Mouse (Mus musculus) liver, adult 10 weeks (tissue): ENCODE data around the gene Arhgef17. TPM values are rescaled to one million over a fixed set of nuclear protein-coding genes. Genes with fewer than 3 reads are reported as not detected.

ENCODE experiments used
- polyA plus RNA-seq: library from polyadenylated mRNA; stranded (reverse); fragments of 350-450 nt; fragmentation: Illumina TruSeq; extraction: RNeasy Lipid Tissue Mini Kit (QIAGEN cat#74804); gene quantifications from one replicate; pipeline ENCODE4 v1.2.3, GENCODE M21; 2014; ENCODE audit warnings: low read depth, low replicate concordance

The Arhgef17 gene
- 0.16 TPM for polyA plus RNA-seq

GRCm38 (mm10) chr7:100931926-100932480, at the start of gene Arhgef17:
Gene Arhgef17, minus strand, starts transcription at chr7:100932107.

DNA sequence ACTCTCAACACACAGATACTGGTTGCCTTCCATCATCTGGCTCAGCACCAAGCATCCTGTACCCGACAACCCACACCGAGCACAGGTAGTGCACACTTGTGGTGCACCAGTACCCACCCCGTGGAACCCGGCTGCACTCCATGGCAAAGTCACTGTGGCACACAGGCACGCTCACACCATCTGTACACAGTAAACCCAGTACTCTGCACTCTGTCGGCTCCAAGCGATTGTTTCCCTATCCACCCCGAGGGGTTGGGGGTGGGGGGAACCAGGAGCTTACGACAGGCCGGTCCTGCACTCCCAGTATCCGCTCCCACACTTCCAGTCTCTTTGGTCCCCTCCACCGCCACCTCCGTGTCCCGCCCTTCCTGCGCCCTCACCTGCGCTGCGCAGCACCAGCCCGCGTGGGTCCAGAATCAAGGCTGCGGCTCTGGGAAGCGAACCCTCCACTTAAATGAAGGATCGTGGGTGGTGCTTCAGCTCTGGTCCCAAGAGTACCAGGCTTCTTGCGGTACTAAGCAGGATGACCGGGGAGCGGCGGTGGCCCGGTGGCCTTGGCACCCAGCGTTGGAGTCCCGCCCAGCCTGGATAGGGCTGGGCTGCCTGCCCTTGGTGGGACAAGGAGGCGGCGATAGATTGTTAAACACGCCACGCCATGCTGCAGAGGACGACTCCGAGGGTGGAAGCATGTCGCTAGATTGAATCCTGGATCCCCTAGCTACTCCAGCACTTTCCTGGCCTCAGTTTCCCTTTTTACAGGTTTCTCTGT, 42.4 kb upstream of the Arhgef17 start, which contains the start of gene P2ry6:
P2ry6 (minus strand) TSS at position 515 of the 769 bp plus-strand sequence.

DNA sequence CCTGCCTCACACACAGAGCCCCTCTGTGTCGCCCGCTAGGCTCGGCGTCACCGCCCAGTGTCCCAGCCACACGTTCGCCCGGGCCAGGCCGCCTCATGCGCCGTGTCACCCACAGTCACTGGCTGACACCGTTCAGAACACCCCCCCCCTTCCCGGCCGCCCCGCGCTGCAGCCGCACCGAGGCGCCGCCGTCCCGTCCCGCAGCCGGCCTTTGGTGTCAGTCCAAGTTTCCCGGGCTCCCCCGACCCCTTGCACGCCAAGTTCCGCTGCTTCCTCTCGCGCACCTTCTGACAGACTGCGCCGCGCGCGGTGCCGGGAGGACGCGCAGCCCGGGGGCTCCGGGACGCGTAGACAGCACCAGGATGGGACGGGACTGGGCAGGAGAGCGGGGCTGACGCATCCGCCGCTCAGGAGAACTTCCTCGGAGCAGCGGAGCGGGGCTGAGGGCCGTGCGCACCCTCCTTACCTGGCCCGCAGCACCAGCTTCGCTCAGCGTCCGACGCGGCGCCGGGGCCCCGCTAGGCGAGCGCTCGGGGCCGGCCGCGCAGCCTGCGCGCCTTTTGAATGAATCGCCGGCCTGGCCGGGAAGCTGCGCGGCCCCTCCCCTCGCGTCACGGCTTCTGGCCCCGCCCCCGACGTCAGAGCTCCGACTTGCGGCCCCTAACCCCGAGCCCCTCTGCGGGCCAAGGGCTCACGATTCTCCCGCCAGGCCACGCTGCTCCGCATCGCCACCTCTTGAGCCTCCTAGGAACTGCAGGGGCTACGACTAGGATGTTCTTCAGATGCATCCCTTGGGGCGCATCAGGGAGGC, 68.9 kb downstream of the Arhgef17 start, which contains the start of gene Relt:
Relt (minus strand) TSS at position 619 of the 811 bp plus-strand sequence.

Other genes with a start within 250 kb of the Arhgef17 start
- 10.7 TPM for gene Fam168a, start 225.5 kb downstream of the Arhgef17 start, polyA plus RNA-seq
- not detected for gene Relt, start 68.7 kb downstream of the Arhgef17 start, polyA plus RNA-seq
- 0.40 TPM for gene P2ry6, start 42.5 kb upstream of the Arhgef17 start, polyA plus RNA-seq
- gene P2ry2, start 80.8 kb upstream of the Arhgef17 start, polyA plus RNA-seq, result 2.0 TPM
- 21.1 TPM for gene Fchsd2, start 160.8 kb upstream of the Arhgef17 start, polyA plus RNA-seq